Mouse (Mus musculus): ENCODE results near the gene F5. TPM values are rescaled to one million over a fixed set of nuclear protein-coding genes. Genes with fewer than 3 reads are reported as not detected.
A peak's percentile ranks its signal among the peaks of the same experiment; 100 is the strongest.

The F5 gene
- total and polyA plus RNA-seq, 2 experiments from 2014 or later: 0.05 TPM; not detected in 1

DNA sequence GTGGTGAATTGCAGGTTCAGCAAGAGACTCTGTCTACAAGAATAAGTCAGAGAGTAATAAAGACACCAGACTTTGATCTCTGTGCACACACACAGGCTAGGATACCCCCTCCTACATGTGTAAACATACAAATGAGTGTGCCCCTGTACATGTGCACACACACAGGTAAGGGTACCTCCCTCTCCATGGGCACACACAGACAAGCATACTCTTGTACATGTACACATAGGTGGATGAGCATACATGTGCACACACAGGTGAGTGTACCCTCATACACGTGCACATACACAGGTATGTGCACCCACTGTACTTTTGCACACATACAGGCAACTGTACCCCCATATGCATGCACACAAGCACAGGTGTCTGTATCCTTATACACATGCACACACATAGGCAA is 81.8 kb downstream of the F5 start:
- no peaks in the 10 kb centered on the region for H3K27me3 ChIP-seq (ENCODE audit: control insufficient read depth, insufficient read depth, low read length)
- no peak overlapping the region for H3K4me2 ChIP-seq (ENCODE audit: low read depth, low read length)
- no peak overlapping the region for H3K4me3 ChIP-seq (ENCODE audit: low read depth, low read length)
- no peak for DNase-seq (ENCODE audit: low spot score)
- no peaks in the 10 kb centered on the region for H3K9me3 ChIP-seq (replicated peaks; ENCODE audit: control insufficient read depth, low read length)
- H3K9ac ChIP-seq (replicated peaks; ENCODE audit: low read depth, low read length): no peak overlapping the region
- 55% methylated on average over 1 of the region's 1 CpGs for WGBS
- no peaks in the 10 kb centered on the region for H3K36me3 ChIP-seq (replicated peaks; ENCODE audit: control insufficient read depth, insufficient read depth, low read length)
- no peak for TF ChIP-seq CTCF (IDR thresholded peaks at IDR 0.05; ENCODE audit: low read depth)
- TF ChIP-seq EP300 (IDR thresholded peaks at IDR 0.05; ENCODE audit: low read depth): no peak
- H3K27ac ChIP-seq (ENCODE audit: low read depth): no peak overlapping the region
- H3K4me1 ChIP-seq (ENCODE audit: control insufficient read depth, insufficient read depth): no peaks in the 10 kb centered on the region
- ATAC-seq (ENCODE audit: insufficient read depth, low read depth): no peak

DNA sequence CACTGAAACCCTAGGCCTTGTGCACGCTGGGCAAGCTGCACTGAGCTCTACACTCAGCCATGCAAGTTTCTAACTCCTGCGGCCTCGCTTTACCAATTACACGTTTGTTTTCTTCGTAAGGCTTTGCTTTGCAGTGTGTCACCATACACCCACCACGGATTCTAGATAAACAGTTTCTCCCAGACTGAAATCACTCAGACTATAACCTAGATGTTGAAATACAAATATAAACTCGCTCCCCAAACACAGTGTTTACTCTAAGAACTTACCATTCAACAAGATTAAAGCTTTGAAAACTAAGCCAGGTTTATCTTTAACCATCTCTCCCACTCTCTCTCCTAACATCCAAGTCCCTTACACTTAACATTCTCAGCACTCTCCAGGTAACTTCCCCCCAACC is 83.4 kb downstream of the F5 start:
- no peak for TF ChIP-seq EP300 (IDR thresholded peaks at IDR 0.05; ENCODE audit: low read depth)
- TF ChIP-seq CTCF (IDR thresholded peaks at IDR 0.05; ENCODE audit: low read depth): no peak
- ATAC-seq (ENCODE audit: insufficient read depth, low read depth) (no peak), DNase-seq (ENCODE audit: low spot score) (no peak)
- Histone ChIP-seq H3K4me3 (ENCODE audit: low read depth, low read length) (no peak overlapping the region), H3K36me3 (replicated peaks; ENCODE audit: control insufficient read depth, insufficient read depth, low read length) (no peaks in the 10 kb centered on the region), H3K27me3 (ENCODE audit: control insufficient read depth, insufficient read depth, low read length) (no peaks in the 10 kb centered on the region), H3K4me2 (ENCODE audit: low read depth, low read length) (no peak overlapping the region), H3K27ac (ENCODE audit: low read depth) (no peak overlapping the region), H3K4me1 (ENCODE audit: control insufficient read depth, insufficient read depth) (no peaks in the 10 kb centered on the region), H3K9me3 (replicated peaks; ENCODE audit: control insufficient read depth, low read length) (no peaks in the 10 kb centered on the region), H3K9ac (replicated peaks; ENCODE audit: low read depth, low read length) (no peak overlapping the region)
- 63% methylated on average over 7 of the region's 7 CpGs for WGBS

DNA sequence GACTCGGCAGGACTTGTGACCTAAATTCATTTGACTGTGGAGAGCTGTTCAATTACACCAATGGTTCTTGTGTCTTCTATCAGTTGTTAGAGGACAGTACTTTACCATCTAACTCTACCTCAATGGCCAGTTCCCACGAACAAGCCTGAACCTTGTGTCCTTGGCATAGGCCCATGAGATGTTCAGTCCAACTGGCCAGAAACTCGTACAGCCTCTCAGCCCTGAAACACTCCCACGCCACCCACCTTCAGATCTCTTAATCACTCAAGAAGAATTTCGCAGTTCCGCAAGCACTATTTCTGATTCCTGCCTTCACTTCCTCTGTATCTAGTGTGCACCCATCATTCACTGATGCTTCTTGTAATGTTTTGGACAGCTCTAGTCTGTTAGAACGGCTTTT is 84.4 kb downstream of the F5 start:
- Histone ChIP-seq H3K4me2 (ENCODE audit: low read depth, low read length) (no peak overlapping the region), H3K9ac (replicated peaks; ENCODE audit: low read depth, low read length) (no peak overlapping the region), H3K4me3 (ENCODE audit: low read depth, low read length) (no peak overlapping the region), H3K27me3 (ENCODE audit: control insufficient read depth, insufficient read depth, low read length) (no peaks in the 10 kb centered on the region), H3K4me1 (ENCODE audit: control insufficient read depth, insufficient read depth) (no peaks in the 10 kb centered on the region), H3K36me3 (replicated peaks; ENCODE audit: control insufficient read depth, insufficient read depth, low read length) (no peaks in the 10 kb centered on the region), H3K27ac (ENCODE audit: low read depth) (no peak overlapping the region), H3K9me3 (replicated peaks; ENCODE audit: control insufficient read depth, low read length) (no peaks in the 10 kb centered on the region)
- DNase-seq (ENCODE audit: low spot score) (no peak), ATAC-seq (ENCODE audit: insufficient read depth, low read depth) (no peak)
- 47% methylated on average over 7 of the region's 7 CpGs for WGBS
- no peak for TF ChIP-seq EP300 (IDR thresholded peaks at IDR 0.05; ENCODE audit: low read depth)
- no peak for TF ChIP-seq CTCF (IDR thresholded peaks at IDR 0.05; ENCODE audit: low read depth)

DNA sequence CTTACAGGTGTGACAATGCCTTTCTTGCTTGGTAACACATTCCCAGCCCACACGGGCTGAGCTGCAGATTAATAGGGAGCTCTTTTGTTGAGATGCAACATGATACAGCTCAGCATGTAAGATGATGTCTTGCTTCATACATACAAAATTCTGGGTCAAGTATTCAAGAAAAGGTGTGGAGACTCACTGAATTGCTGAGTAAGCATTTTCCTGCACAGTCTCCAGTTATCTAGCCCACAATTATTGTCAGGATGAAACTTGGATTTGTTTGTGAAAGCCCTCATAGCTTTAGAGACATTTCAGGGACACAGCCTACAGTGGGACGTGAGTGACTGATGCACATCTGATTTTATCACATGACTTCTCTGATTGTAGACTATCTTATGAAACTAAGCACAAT is 89.9 kb downstream of the F5 start:
- WGBS: 73% methylated on average over 2 of the region's 2 CpGs
- Histone ChIP-seq H3K4me2 (ENCODE audit: low read depth, low read length) (no peak overlapping the region), H3K4me3 (ENCODE audit: low read depth, low read length) (no peak overlapping the region), H3K27me3 (ENCODE audit: control insufficient read depth, insufficient read depth, low read length) (no peaks in the 10 kb centered on the region), H3K9me3 (replicated peaks; ENCODE audit: control insufficient read depth, low read length) (no peaks in the 10 kb centered on the region), H3K27ac (ENCODE audit: low read depth) (no peak overlapping the region), H3K36me3 (replicated peaks; ENCODE audit: control insufficient read depth, insufficient read depth, low read length) (no peaks in the 10 kb centered on the region), H3K9ac (replicated peaks; ENCODE audit: low read depth, low read length) (no peak overlapping the region), H3K4me1 (ENCODE audit: control insufficient read depth, insufficient read depth) (no peaks in the 10 kb centered on the region)
- ATAC-seq (ENCODE audit: insufficient read depth, low read depth): no peak
- DNase-seq (ENCODE audit: low spot score): no peak
- TF ChIP-seq CTCF (IDR thresholded peaks at IDR 0.05; ENCODE audit: low read depth) (no peak), EP300 (IDR thresholded peaks at IDR 0.05; ENCODE audit: low read depth) (no peak)

DNA sequence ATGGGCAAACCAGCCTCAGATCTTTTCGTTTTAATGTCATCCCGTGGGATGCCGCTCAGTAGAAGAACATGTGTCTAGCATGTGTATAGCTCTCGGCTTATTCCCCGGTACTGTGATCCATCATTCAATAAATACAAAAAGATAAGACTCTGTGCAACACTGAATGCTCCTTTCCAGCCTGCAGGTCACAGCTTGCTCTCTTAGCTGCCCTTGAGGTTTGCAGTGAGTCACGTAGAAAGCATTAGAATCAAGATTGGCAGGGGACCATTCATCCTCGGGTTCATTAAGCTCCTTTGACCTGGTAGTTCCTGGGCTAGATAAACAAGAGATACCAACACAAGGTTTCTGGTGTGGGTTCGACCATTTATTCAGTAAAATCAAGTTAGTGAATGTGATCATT is 91.2 kb downstream of the F5 start:
- H3K9me3 ChIP-seq (replicated peaks; ENCODE audit: control insufficient read depth, low read length): no peaks in the 10 kb centered on the region
- H3K36me3 ChIP-seq (replicated peaks; ENCODE audit: control insufficient read depth, insufficient read depth, low read length): no peaks in the 10 kb centered on the region
- no peak overlapping the region for H3K9ac ChIP-seq (replicated peaks; ENCODE audit: low read depth, low read length)
- H3K4me2 ChIP-seq (ENCODE audit: low read depth, low read length): no peak overlapping the region
- DNase-seq (ENCODE audit: low spot score) (no peak), ATAC-seq (ENCODE audit: insufficient read depth, low read depth) (no peak)
- H3K27me3 ChIP-seq (ENCODE audit: control insufficient read depth, insufficient read depth, low read length): no peaks in the 10 kb centered on the region
- 44% methylated on average over 8 of the region's 8 CpGs for WGBS
- H3K4me3 ChIP-seq (ENCODE audit: low read depth, low read length): no peak overlapping the region
- H3K4me1 ChIP-seq (ENCODE audit: control insufficient read depth, insufficient read depth): peaks cover 7% of the 10 kb centered on the region
- H3K27ac ChIP-seq (ENCODE audit: low read depth): no peak overlapping the region
- no peak for TF ChIP-seq CTCF (IDR thresholded peaks at IDR 0.05; ENCODE audit: low read depth)

DNA sequence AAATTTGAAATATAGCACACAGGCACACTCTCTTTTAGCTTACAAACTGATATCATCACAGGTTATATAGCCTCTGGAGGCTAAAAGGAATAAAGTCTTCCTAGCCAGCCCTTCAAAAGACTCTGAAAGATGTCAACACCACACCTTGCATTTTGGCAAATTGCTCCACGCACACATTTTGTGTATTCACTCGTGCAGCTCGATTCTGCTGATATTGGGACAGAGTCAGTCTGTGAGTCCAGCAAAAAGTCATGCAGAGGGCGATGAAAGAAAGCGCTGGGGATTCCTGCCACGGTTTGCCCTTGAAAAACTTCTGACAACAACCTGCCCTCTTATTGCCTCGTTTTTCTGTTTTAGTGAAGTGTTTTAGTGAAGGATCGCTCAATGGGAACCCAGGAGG is 95.8 kb downstream of the F5 start:
- no peak for TF ChIP-seq EP300 (IDR thresholded peaks at IDR 0.05; ENCODE audit: low read depth)
- TF ChIP-seq CTCF (IDR thresholded peaks at IDR 0.05; ENCODE audit: low read depth): no peak
- no peak for DNase-seq (ENCODE audit: low spot score)
- Histone ChIP-seq H3K4me3 (ENCODE audit: low read depth, low read length) (peak overlapping the region; percentile 73), H3K4me2 (ENCODE audit: low read depth, low read length) (peak overlapping the region; percentile 90), H3K9ac (replicated peaks; ENCODE audit: low read depth, low read length) (peak overlapping the region; percentile 54), H3K36me3 (replicated peaks; ENCODE audit: control insufficient read depth, insufficient read depth, low read length) (no peaks in the 10 kb centered on the region), H3K4me1 (ENCODE audit: control insufficient read depth, insufficient read depth) (peaks cover 25% of the 10 kb centered on the region), H3K27ac (ENCODE audit: low read depth) (peak overlapping the region; percentile 94), H3K9me3 (replicated peaks; ENCODE audit: control insufficient read depth, low read length) (no peaks in the 10 kb centered on the region), H3K27me3 (ENCODE audit: control insufficient read depth, insufficient read depth, low read length) (no peaks in the 10 kb centered on the region)
- 37% methylated on average over 8 of the region's 8 CpGs for WGBS
- ATAC-seq (ENCODE audit: insufficient read depth, low read depth): no peak
